Mouse (Mus musculus) B cell, adult (primary cell): ENCODE measurements around the gene Arrb2. TPM values are rescaled to one million over a fixed set of nuclear protein-coding genes. Genes with fewer than 3 reads are reported as not detected.

Experiments used
- total RNA-seq: library from RNA; stranded (reverse); gene quantifications from 4 replicates; pipeline ENCODE4 v1.2.4, GENCODE M21; 2023; ENCODE audit not compliant: inconsistent age

Gene Arrb2
- 93.3 to 103 TPM (median 98.7 TPM) in 4 replicates for total RNA-seq

GRCm38 (mm10) chr11:70432048-70432894 lies at the start of gene Arrb2:
Arrb2 (plus strand) TSS chr11:70432635.

GRCm38 (mm10) chr11:70409594-70410296 lies 22.7 kb upstream of the Arrb2 start, which contains the start of gene Pelp1:
Pelp1 (minus strand) TSS chr11:70410031.

GRCm38 (mm10) chr11:70451797-70452498 lies 19.5 kb downstream of the Arrb2 start, which contains the start of gene Med11:
Med11 (plus strand) TSS chr11:70451919.

GRCm38 (mm10) chr11:70458688-70459600 lies 26.5 kb downstream of the Arrb2 start, which contains the start of gene Zmynd15:
Zmynd15 (plus strand) TSS chr11:70459433.

GRCm38 (mm10) chr11:70459601-70460101 lies 27.2 kb downstream of the Arrb2 start, which contains the start of gene Cxcl16:
Cxcl16 (minus strand) TSS chr11:70459984.

Other genes with a start within 250 kb of the Arrb2 start
- not detected in 4 replicates for gene Slc16a11, start 219.9 kb upstream of the Arrb2 start, total RNA-seq
- 1.8 to 2.3 TPM (median 2.1 TPM) in 4 replicates for gene Slc16a13, start 211.6 kb upstream of the Arrb2 start, total RNA-seq
- gene Bcl6b, start 202.8 kb upstream of the Arrb2 start, total RNA-seq, result 0.45 to 1.1 TPM (median 0.85 TPM) in 4 replicates
- gene 0610010K14Rik, start 194.7 kb upstream of the Arrb2 start, total RNA-seq, result 62.4 to 92.8 TPM (median 71.3 TPM) in 4 replicates
- gene Gm21988, start 192.8 kb upstream of the Arrb2 start, total RNA-seq, result 4.4 to 9.6 TPM (median 7.2 TPM) in 4 replicates
- 73.2 to 81.6 TPM (median 73.8 TPM) in 4 replicates for gene Rnasek, start 192.8 kb upstream of the Arrb2 start, total RNA-seq
- gene Alox12, start 177.3 kb upstream of the Arrb2 start, total RNA-seq, result 0.57 to 0.64 TPM in 2 of 4 replicates, not detected in the others
- not detected in 4 replicates for gene Alox12e, start 110.0 kb upstream of the Arrb2 start, total RNA-seq
- gene Alox15, start 80.6 kb upstream of the Arrb2 start, total RNA-seq, result 0.21 to 1.9 TPM (median 0.26 TPM) in 3 of 4 replicates, not detected in the other
- gene Pelp1, start 22.6 kb upstream of the Arrb2 start, total RNA-seq, result 26.4 to 29.9 TPM (median 28.0 TPM) in 4 replicates
- 39.8 to 46.9 TPM (median 43.4 TPM) in 4 replicates for gene Med11, start 19.3 kb downstream of the Arrb2 start, total RNA-seq
- 1.3 to 2.1 TPM (median 1.4 TPM) in 4 replicates for gene Zmynd15, start 26.8 kb downstream of the Arrb2 start, total RNA-seq
- gene Cxcl16, start 27.3 kb downstream of the Arrb2 start, total RNA-seq, result 6.6 to 9.3 TPM (median 7.2 TPM) in 4 replicates
- not detected in 4 replicates for gene Tm4sf5, start 72.6 kb downstream of the Arrb2 start, total RNA-seq
- gene Vmo1, start 82.0 kb downstream of the Arrb2 start, total RNA-seq, result not detected in 4 replicates
- gene Gltpd2, start 86.6 kb downstream of the Arrb2 start, total RNA-seq, result not detected in 4 replicates
- gene Psmb6, start 92.7 kb downstream of the Arrb2 start, total RNA-seq, result 124 to 141 TPM (median 128 TPM) in 4 replicates
- gene Gm40193, start 100.3 kb downstream of the Arrb2 start, total RNA-seq, result not detected in 4 replicates
- 3.3 to 6.4 TPM (median 4.5 TPM) in 4 replicates for gene Pld2, start 107.4 kb downstream of the Arrb2 start, total RNA-seq
- 79.8 to 99.2 TPM (median 86.0 TPM) in 4 replicates for gene Mink1, start 130.2 kb downstream of the Arrb2 start, total RNA-seq
- gene 4930544D05Rik, start 183.2 kb downstream of the Arrb2 start, total RNA-seq, result 1.6 TPM in 1 of 4 replicates, not detected in the others
- gene Chrne, start 186.6 kb downstream of the Arrb2 start, total RNA-seq, result 1.1 to 1.2 TPM in 2 of 4 replicates, not detected in the others
- gene Gp1ba, start 206.5 kb downstream of the Arrb2 start, total RNA-seq, result 0.29 TPM in 1 of 4 replicates, not detected in the others
- 206 to 218 TPM (median 207 TPM) in 4 replicates for gene Rnf167, start 214.6 kb downstream of the Arrb2 start, total RNA-seq
- gene Slc25a11, start 214.8 kb downstream of the Arrb2 start, total RNA-seq, result 74.1 to 86.5 TPM (median 81.8 TPM) in 4 replicates
- gene Pfn1, start 222.0 kb downstream of the Arrb2 start, total RNA-seq, result 1,394 to 1,549 TPM (median 1,435 TPM) in 4 replicates
- gene Eno3, start 224.6 kb downstream of the Arrb2 start, total RNA-seq, result 30.9 to 40.5 TPM (median 35.3 TPM) in 4 replicates
- gene Spag7, start 236.8 kb downstream of the Arrb2 start, total RNA-seq, result 37.7 to 45.8 TPM (median 44.0 TPM) in 4 replicates